Mouse (Mus musculus) kidney, postnatal 0 days (tissue): Measurements from ENCODE around the gene Tnf. TPM values are rescaled to one million over a fixed set of nuclear protein-coding genes. Genes with fewer than 3 reads are reported as not detected.
A peak's percentile ranks its signal among the peaks of the same experiment; 100 is the strongest.

Experiments used
- ATAC-seq: fragments of 200-750 bp; cut with Nextera tagmentation; replicated peaks from 2 replicates; pipeline ENCODE4 v1.8.0; 2017; ENCODE audit warnings: low read depth, moderate number of reproducible peaks, moderate TSS enrichment, moderate library complexity; ENCODE audit not compliant: low FRiP score
- DNase-seq: peaks from one replicate; pipeline ENCODE4 v3.0.0-alpha.2; 2016; ENCODE audit warnings: low spot score
- H3K27ac ChIP-seq: fragments of 300-500 bp; sonication (generic); 2 replicates; pipeline ENCODE4 v1.5.1; 2014; ENCODE audit warnings: mild to moderate bottlenecking
- H3K27me3 ChIP-seq: fragments of 300-500 bp; sonication (generic); 2 replicates; pipeline ENCODE4 v1.6.1; 2014; ENCODE audit warnings: low read length, mixed read lengths; ENCODE audit not compliant: insufficient read depth
- H3K36me3 ChIP-seq: fragments of 300-500 bp; sonication (generic); 2 replicates; pipeline ENCODE4 v1.6.1; 2014; ENCODE audit warnings: low read length, mixed read lengths; ENCODE audit not compliant: insufficient read depth
- H3K4me1 ChIP-seq: fragments of 300-500 bp; sonication (generic); replicated peaks from 2 replicates; pipeline ENCODE4 v1.6.1; 2014; ENCODE audit warnings: antibody characterized with exemption, low read length, mixed read lengths; ENCODE audit not compliant: insufficient read depth
- H3K4me2 ChIP-seq: fragments of 300-500 bp; sonication (generic); 2 replicates; pipeline ENCODE4 v1.6.1; 2014; ENCODE audit warnings: mild to moderate bottlenecking, low read length, moderate library complexity, mixed read lengths
- H3K4me3 ChIP-seq: fragments of 300-500 bp; sonication (generic); replicated peaks from 2 replicates; pipeline ENCODE4 v1.5.1; 2014; ENCODE audit warnings: low read depth, low read length
- H3K9ac ChIP-seq: fragments of 300-500 bp; sonication (generic); 2 replicates; pipeline ENCODE4 v1.6.1; 2014; ENCODE audit warnings: low read depth, low read length
- H3K9me3 ChIP-seq: fragments of 300-500 bp; sonication (generic); replicated peaks from 2 replicates; pipeline ENCODE4 v1.6.1; 2016; ENCODE audit warnings: low read length, inconsistent platforms, mixed read lengths
- CTCF ChIP-seq: IDR thresholded peaks from 2 replicates; pipeline ENCODE4 v1.5.1; 2016; ENCODE audit warnings: antibody characterized with exemption, low read depth, mild to moderate bottlenecking, moderate library complexity
- WGBS: fragments of 180-500 bp; shearing (Covaris S2); extraction: QIAGEN DNeasy Blood & Tissue Kit; methylation state at CpG from one replicate; pipeline ENCODE4 v1.1.7; 2014; 5-methylcytosine and 5-hydroxymethylcytosine counted together
- polyA plus RNA-seq: library from polyadenylated mRNA; unstranded; fragments of >200 nt; fragmentation: Nextera tagmentation; extraction: Ambion mirVana; gene quantifications from 2 replicates; pipeline ENCODE4 v1.2.1, GENCODE M21; 2015

The Tnf gene
- polyA plus RNA-seq, 1 experiment from 2014 or later: 0.25 TPM

DNA sequence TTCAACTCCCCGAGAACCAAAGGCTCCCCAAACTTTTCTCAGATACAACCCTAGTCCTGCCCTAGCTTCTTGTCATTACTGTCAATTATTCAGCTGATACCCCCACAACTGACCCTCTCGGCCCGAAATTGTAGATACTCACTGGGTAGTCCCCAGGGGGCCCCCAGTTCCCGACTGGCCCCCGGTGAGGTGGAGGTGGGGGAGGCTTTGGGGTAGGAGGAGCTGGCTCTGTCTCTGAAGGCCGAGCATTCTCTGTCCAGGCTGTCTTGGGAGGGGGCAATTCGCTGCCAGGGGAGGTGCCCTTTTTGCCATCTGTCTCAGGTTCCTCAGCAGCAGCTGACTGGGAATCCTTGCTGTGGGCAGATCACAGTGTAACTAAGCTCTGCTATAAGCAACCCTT is 42.2 kb downstream of the Tnf start:
- Histone ChIP-seq H3K27ac (no peak overlapping the region), H3K4me2 (no peak overlapping the region), H3K27me3 (no peaks in the 10 kb centered on the region), H3K4me1 (peaks cover 17% of the 10 kb centered on the region; the same call in 1 of the 2 replicates), H3K9me3 (no peaks in the 10 kb centered on the region), H3K36me3 (peaks cover 74% of the 10 kb centered on the region), H3K9ac (no peak overlapping the region), H3K4me3 (no peak overlapping the region)
- no peak for TF ChIP-seq CTCF
- 67% methylated on average over 7 of the region's 7 CpGs for WGBS
- ATAC-seq: no peak
- no peak for DNase-seq

DNA sequence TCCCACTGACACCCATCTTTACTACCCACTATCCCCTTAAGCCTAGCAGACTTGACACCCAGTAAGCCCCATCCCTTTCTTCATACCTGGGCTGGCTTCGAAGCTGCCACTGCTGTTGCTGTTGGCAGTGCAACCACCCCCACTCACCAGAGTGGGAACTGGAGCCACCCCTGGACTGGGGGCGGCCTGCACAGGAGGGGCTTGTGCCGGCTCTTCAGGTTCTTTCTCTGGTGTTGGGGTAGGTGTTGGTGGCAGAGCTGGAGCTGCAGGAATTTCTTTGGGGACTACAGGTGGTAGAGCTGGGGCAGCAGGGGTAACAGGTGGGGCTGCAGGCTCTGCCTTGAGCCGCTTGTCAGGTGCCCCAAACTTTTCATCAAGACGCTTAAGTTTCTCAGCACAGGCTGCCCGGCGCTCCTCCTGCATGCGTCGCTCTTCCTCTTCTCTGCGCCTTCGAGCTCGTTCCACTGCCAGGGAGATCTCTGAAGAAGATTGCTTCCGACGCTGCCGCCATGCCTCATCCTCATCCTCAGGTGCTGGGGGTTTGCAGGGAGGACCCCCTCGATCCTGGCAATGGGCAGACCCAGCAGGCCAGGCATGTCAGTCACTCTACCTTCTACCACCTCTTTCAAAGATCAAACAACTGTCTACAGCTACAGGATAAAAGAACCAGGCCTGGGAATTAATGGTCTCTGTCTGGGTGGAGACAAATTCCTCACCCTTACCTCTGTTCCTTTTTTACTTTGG is 42.8 kb downstream of the Tnf start:
- H3K4me3 ChIP-seq: no peak overlapping the region
- WGBS: 87% methylated on average over 16 of the region's 16 CpGs
- no peak for ATAC-seq
- H3K36me3 ChIP-seq: peaks cover 80% of the 10 kb centered on the region
- H3K4me2 ChIP-seq: no peak overlapping the region
- no peak for TF ChIP-seq CTCF
- H3K9ac ChIP-seq: no peak overlapping the region
- no peak for DNase-seq
- H3K27me3 ChIP-seq: no peaks in the 10 kb centered on the region
- H3K4me1 ChIP-seq: peaks cover 17% of the 10 kb centered on the region; the same call in 1 of the 2 replicates
- H3K27ac ChIP-seq: no peak overlapping the region
- H3K9me3 ChIP-seq: no peaks in the 10 kb centered on the region

DNA sequence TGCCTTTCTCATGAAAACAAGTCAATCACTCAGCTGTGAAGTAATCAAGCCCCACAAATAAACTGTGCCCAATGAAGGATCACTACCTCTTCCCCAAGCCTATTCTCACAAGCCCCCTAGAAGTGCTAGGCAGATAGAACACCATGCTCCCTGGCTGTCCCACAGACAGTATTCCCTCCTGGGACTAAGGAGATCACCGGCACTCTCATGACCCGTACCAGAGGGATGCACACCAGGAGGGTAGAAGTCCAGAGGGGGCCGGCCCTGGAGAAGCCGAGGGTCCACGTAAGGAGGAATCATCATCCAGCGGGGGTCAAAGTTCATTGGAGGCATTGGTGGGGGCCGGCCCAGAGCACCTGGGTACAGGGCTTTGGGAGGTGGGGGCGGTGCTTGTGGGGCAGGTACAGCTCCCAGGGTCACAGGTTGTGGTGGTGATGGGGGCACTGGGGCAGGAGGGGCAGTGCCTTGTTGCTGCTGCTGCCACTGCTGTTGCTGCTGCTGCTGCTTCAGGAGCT is 44.1 kb downstream of the Tnf start:
- 86% methylated on average over 8 of the region's 8 CpGs for WGBS
- H3K36me3 ChIP-seq: peaks cover 92% of the 10 kb centered on the region
- H3K9me3 ChIP-seq: no peaks in the 10 kb centered on the region
- H3K9ac ChIP-seq: no peak overlapping the region
- no peak overlapping the region for H3K4me2 ChIP-seq
- no peak overlapping the region for H3K4me3 ChIP-seq
- DNase-seq: no peak
- TF ChIP-seq CTCF: no peak
- peaks cover 13% of the 10 kb centered on the region; the same call in 1 of the 2 replicates for H3K4me1 ChIP-seq
- ATAC-seq: peak; percentile 30
- H3K27ac ChIP-seq: no peak overlapping the region
- H3K27me3 ChIP-seq: no peaks in the 10 kb centered on the region

DNA sequence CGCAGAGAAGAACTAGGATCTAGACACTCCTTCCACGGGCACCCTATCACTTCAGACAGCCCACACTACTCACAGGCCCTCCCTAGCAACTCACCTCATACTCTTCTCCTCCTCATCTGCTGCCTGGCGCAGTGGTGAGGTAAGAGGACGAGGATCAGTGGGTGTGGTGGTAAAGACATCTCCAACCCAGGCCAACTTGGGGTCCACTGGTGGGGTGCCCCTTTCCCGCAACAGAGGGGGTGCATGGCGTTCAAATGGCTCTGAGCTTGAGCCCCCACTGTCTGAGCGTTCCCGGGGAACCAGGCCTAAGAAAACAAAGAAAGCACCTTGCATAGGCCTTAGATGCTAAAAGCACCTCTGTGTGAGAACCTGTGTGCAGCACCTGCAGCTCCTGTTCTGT is 44.6 kb downstream of the Tnf start:
- peaks cover 8% of the 10 kb centered on the region; the same call in 1 of the 2 replicates for H3K4me1 ChIP-seq
- no peaks in the 10 kb centered on the region for H3K9me3 ChIP-seq
- H3K9ac ChIP-seq: no peak overlapping the region
- no peak overlapping the region for H3K4me2 ChIP-seq
- H3K27ac ChIP-seq: no peak overlapping the region
- no peak overlapping the region for H3K4me3 ChIP-seq
- ATAC-seq (no peak), DNase-seq (no peak)
- no peaks in the 10 kb centered on the region for H3K27me3 ChIP-seq
- WGBS: 89% methylated on average over 8 of the region's 8 CpGs
- TF ChIP-seq CTCF: no peak
- peaks cover 97% of the 10 kb centered on the region for H3K36me3 ChIP-seq

DNA sequence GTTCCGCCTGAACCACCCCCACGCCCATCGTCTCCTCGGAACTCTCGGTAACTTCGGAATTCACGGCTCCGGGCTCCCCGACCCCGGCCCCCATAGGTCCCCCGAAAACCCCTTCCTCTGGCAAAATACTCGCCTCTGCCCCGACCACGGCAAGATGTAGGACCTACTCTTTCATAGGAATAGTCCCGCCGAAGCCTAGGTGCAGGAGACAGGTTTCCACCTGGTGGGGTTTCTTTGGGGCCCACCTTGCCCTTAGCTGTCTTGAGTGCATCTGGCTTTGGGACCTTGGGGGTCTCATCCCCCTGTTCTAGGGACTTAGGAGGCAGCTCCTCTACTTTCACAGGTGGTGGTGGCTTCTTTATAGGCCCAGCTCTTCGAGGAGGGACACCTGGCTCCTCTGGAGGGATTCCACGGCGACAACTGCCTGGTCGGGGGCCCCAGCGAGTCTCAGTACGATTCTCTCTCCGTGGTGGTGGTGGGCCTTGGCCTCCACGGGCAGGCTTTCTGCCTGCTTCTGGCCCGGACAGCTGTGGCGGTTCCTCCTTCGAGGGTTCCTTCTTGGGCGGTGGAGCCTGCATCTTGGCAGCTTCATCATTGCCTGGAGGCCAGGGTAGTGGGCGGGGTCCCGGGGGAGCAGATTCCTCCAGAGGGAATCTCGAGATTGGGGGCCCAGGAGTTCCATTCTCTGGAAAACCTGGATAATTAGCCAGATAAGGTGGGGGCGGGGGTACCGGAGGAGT is 45.2 kb downstream of the Tnf start:
- DNase-seq (no peak), ATAC-seq (no peak)
- Histone ChIP-seq H3K9ac (no peak overlapping the region), H3K36me3 (peaks cover 96% of the 10 kb centered on the region), H3K4me2 (no peak overlapping the region), H3K4me1 (0 out of 2 replicates have a peak, but pooled peaks cover 2% of the 10 kb centered on the region), H3K27ac (no peak overlapping the region), H3K27me3 (no peaks in the 10 kb centered on the region), H3K9me3 (no peaks in the 10 kb centered on the region), H3K4me3 (no peak overlapping the region)
- 87% methylated on average over 33 of the region's 33 CpGs for WGBS
- TF ChIP-seq CTCF: no peak

DNA sequence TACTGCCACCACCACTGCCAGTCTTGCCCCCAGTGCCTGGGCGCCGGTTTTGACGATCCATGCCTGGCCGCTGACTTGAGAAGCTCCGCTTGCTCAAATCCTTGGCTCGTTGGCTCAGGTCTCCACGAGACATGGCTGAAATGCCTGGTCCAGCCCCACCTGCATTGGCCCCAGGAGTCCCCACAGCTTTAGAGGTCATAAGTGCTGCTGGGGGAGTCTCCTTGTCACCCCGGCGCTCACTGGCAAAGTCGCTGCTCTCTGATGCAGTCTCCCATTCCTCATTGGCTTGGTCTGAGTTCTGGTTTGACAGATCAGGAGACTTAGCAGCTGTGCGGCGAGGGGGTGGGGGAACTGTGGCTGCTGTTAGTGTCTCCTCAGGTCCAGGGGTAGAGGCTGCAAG is 46.4 kb downstream of the Tnf start:
- Histone ChIP-seq H3K27me3 (no peaks in the 10 kb centered on the region), H3K4me3 (no peak overlapping the region), H3K4me2 (no peak overlapping the region), H3K9me3 (no peaks in the 10 kb centered on the region), H3K9ac (no peak overlapping the region), H3K4me1 (no peaks in the 10 kb centered on the region), H3K36me3 (peaks cover 94% of the 10 kb centered on the region), H3K27ac (no peak overlapping the region)
- TF ChIP-seq CTCF: no peak
- DNase-seq (no peak), ATAC-seq (no peak)
- WGBS: 83% methylated on average over 12 of the region's 12 CpGs
